Mouse (Mus musculus) gastrocnemius, postnatal 36 days (tissue): Measurements from ENCODE around the gene Extl2. TPM values are rescaled to one million over a fixed set of nuclear protein-coding genes. Genes with fewer than 3 reads are reported as not detected.

Experiments
- DNase-seq, 2 experiments: peaks; one replicate each; pipeline ENCODE4 v3.0.0; 2022
- intact Hi-C: fragments of 180-260 bp; cut with DNase I; formaldehyde crosslinking; loops from one replicate; pipeline ENCODE4 v1.15.1; 2025
- long read RNA-seq, 2 experiments: library from polyadenylated mRNA; stranded (forward); transcript quantifications; one replicate each; pipeline ENCODE4 v2.0.0; 2021
- total RNA-seq, 2 experiments: library from RNA; stranded (reverse); gene quantifications; 2 replicates each; pipeline ENCODE4 v1.2.3; 2021

Extl2 gene
- 1 to 10 TPM; 8.3 to 9.1 TPM for total RNA-seq
- long read RNA-seq, experiment 1, transcript Extl2-201 (5 exons, 3,000 nt) = major isoform, 5 of 9 reads
- long read RNA-seq, experiment 1, partial matches to known transcripts = 1 of 9 reads
- long read RNA-seq, experiment 1, other reads (novel, unspliced or antisense) = 1 of 9 reads
- long read RNA-seq, experiment 2, transcript Extl2-201 (5 exons, 3,000 nt) = major isoform, 6 of 16 reads
- long read RNA-seq, experiment 2, partial matches to known transcripts = 0 of 16 reads
- long read RNA-seq, experiment 2, other reads (novel, unspliced or antisense) = 8 of 16 reads

- intact Hi-C loops = no loop called here
- peak; percentile 73 to 80 for DNase-seq
Measured at GRCm38 (mm10) chr3:116006978-116007940, at the start of gene Extl2, which contains the start of gene Slc30a7. Gene Extl2, plus strand, starts transcription at chr3:116007462. Gene Slc30a7, minus strand, starts transcription at chr3:116007406.

- no peak for DNase-seq
- intact Hi-C loops = no loop called here
Measured at GRCm38 (mm10) chr3:115961311-115962027, 45.8 kb upstream of the Extl2 start.

- intact Hi-C loops = no loop called here
- DNase-seq = no peak
Measured at GRCm38 (mm10) chr3:115962028-115962415, 45.2 kb upstream of the Extl2 start.

- DNase-seq = no peak
- intact Hi-C loops = no loop called here
Measured at GRCm38 (mm10) chr3:115963597-115963996, 43.7 kb upstream of the Extl2 start.

- DNase-seq = no peak
- intact Hi-C loops = no loop called here
Measured at GRCm38 (mm10) chr3:115964071-115964470, 43.2 kb upstream of the Extl2 start.

- intact Hi-C loops = no loop called here
- peak; percentile 25 to 35 for DNase-seq
Measured at GRCm38 (mm10) chr3:115968745-115969530, 38.3 kb upstream of the Extl2 start.

- intact Hi-C loops = no loop called here
Measured at GRCm38 (mm10) chr3:115971045-115971785, 36.0 kb upstream of the Extl2 start.

GRCm38 (mm10) chr3:115971891-115972646, 35.2 kb upstream of the Extl2 start:
- no peak for DNase-seq
- intact Hi-C loops = no loop called here

More at GRCm38 (mm10) chr3:115971045-115971785, 36.0 kb upstream of the Extl2 start:
- no peak for DNase-seq

- intact Hi-C loops = no loop called here
Measured at GRCm38 (mm10) chr3:115974228-115974627, 33.0 kb upstream of the Extl2 start.

GRCm38 (mm10) chr3:115974995-115975394, 32.3 kb upstream of the Extl2 start:
- DNase-seq = no peak
- intact Hi-C loops = no loop called here

More at GRCm38 (mm10) chr3:115974228-115974627, 33.0 kb upstream of the Extl2 start:
- no peak for DNase-seq

- intact Hi-C loops = no loop called here
- no peak for DNase-seq
Measured at GRCm38 (mm10) chr3:115979000-115979399, 28.3 kb upstream of the Extl2 start.

GRCm38 (mm10) chr3:115983217-115983616, 24.0 kb upstream of the Extl2 start:
- intact Hi-C loops = loop anchor here (2.0 to 5.0 kb wide), 2 partner anchors 46 to 321 kb away; no protein-coding TSS in a partner anchor
- no peak for DNase-seq

- intact Hi-C loops = loop anchor here (5.0 kb wide), 1 partner anchor 322 kb away; no protein-coding TSS in a partner anchor
- no peak for DNase-seq
Measured at GRCm38 (mm10) chr3:115984653-115985052, 22.6 kb upstream of the Extl2 start.

- intact Hi-C loops = no loop called here
Measured at GRCm38 (mm10) chr3:115985183-115985892, 21.9 kb upstream of the Extl2 start.

GRCm38 (mm10) chr3:115992103-115992502, 15.2 kb upstream of the Extl2 start:
- intact Hi-C loops = no loop called here
- DNase-seq = no peak

More at GRCm38 (mm10) chr3:115985183-115985892, 21.9 kb upstream of the Extl2 start:
- DNase-seq = no peak

GRCm38 (mm10) chr3:115992588-115992987, 14.7 kb upstream of the Extl2 start:
- intact Hi-C loops = no loop called here
- DNase-seq = no peak

GRCm38 (mm10) chr3:115993025-115993424, 14.2 kb upstream of the Extl2 start:
- intact Hi-C loops = no loop called here
- DNase-seq = no peak

GRCm38 (mm10) chr3:115996929-115997328, 10.3 kb upstream of the Extl2 start:
- DNase-seq = no peak
- intact Hi-C loops = no loop called here
